Mouse (Mus musculus): Measurements from ENCODE around the gene Ephb4. TPM values are rescaled to one million over a fixed set of nuclear protein-coding genes. Genes with fewer than 3 reads are reported as not detected.

The Ephb4 gene
- polyA plus RNA-seq (2012): 0.04 and 0.07 TPM in 2 replicates

- Histone ChIP-seq H3K4me1 (ENCODE audit: control insufficient read depth) (no peaks in the 10 kb centered on the region), H3K4me3 (replicated peaks) (peak within 1 kb of the TSS; percentile 56), H3K27me3 (ENCODE audit: control insufficient read depth) (peaks cover 61% of the 10 kb centered on the region), H3K9me3 (ENCODE audit: control insufficient read depth, low read length) (no peaks in the 10 kb centered on the region), H3K36me3 (ENCODE audit: control insufficient read depth) (peaks cover 5% of the 10 kb centered on the region; the same call in 1 of the 2 replicates)
- TF ChIP-seq TAL1 (IDR thresholded peaks at IDR 0.05; ENCODE audit: low read length): no peak
- no peak for TF ChIP-seq GATA1 (IDR thresholded peaks at IDR 0.05; ENCODE audit: low read length)
These were observed at the start of gene Ephb4 for GRCm38 (mm10) chr5:137349384-137350204. Gene Ephb4, plus strand, starts transcription at chr5:137350109.

DNA sequence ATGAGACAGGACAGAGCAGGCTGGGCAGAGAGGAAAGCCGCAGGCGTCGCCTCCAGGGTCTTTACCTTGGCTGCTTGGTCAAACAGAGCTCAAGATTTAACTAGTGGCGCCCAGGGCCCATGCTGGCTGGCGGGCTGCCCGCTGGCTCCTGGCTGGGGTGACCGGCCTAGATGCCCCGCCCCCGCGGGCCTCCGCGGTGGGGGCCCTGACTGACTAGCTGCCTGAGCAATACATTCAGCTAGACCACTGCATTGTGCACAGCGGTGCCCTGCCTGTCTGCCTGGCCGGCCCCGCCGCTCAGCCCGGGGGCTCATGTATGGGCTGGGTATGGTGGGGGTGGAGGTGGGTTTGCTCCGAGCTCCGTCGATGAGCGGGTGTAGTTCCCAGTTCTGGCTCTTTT lies 48.7 kb upstream of the Ephb4 start:
- H3K27me3 ChIP-seq (ENCODE audit: control insufficient read depth): no peaks in the 10 kb centered on the region; the same call in 1 of the 2 replicates
- H3K4me3 ChIP-seq (replicated peaks): no peak overlapping the region
- peaks cover 100% of the 10 kb centered on the region for H3K36me3 ChIP-seq (ENCODE audit: control insufficient read depth)
- peaks cover 63% of the 10 kb centered on the region for H3K4me1 ChIP-seq (ENCODE audit: control insufficient read depth)
- no peaks in the 10 kb centered on the region for H3K9me3 ChIP-seq (ENCODE audit: control insufficient read depth, low read length)
- TF ChIP-seq GATA1 (IDR thresholded peaks at IDR 0.05; ENCODE audit: low read length) (no peak), TAL1 (IDR thresholded peaks at IDR 0.05; ENCODE audit: low read length) (no peak)

DNA sequence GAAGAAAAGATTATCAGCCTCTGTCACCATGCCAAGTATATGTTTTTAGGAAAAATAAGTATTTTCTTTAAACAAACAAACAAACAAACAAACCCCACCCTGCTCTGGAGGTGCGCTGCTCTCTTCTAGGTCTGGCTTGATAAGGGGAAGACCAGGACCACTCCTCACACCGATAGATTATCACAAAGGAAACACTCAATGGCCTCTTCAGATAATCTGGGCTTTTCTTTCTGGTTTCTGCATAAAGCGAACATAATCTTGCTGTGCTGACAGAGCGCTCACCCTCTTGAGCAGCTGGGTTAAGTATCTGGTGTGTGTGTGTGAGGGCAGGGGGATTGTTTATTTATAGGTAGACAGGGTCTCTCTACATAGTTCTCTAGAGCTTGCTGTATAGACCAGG lies 46.3 kb upstream of the Ephb4 start:
- Histone ChIP-seq H3K27me3 (ENCODE audit: control insufficient read depth) (no peaks in the 10 kb centered on the region), H3K4me1 (ENCODE audit: control insufficient read depth) (peaks cover 68% of the 10 kb centered on the region), H3K4me3 (replicated peaks) (no peak overlapping the region), H3K9me3 (ENCODE audit: control insufficient read depth, low read length) (peaks cover 3% of the 10 kb centered on the region), H3K36me3 (ENCODE audit: control insufficient read depth) (peaks cover 81% of the 10 kb centered on the region)
- no peak for TF ChIP-seq GATA1 (IDR thresholded peaks at IDR 0.05; ENCODE audit: low read length)
- TF ChIP-seq TAL1 (IDR thresholded peaks at IDR 0.05; ENCODE audit: low read length): no peak

GRCm38 (mm10) chr5:137304165-137304564 lies 45.7 kb upstream of the Ephb4 start:
- Histone ChIP-seq H3K9me3 (ENCODE audit: control insufficient read depth, low read length) (peaks cover 5% of the 10 kb centered on the region), H3K27me3 (ENCODE audit: control insufficient read depth) (no peaks in the 10 kb centered on the region), H3K4me1 (ENCODE audit: control insufficient read depth) (peaks cover 72% of the 10 kb centered on the region), H3K4me3 (replicated peaks) (peak overlapping the region; percentile 94), H3K36me3 (ENCODE audit: control insufficient read depth) (peaks cover 81% of the 10 kb centered on the region)
- TF ChIP-seq TAL1 (IDR thresholded peaks at IDR 0.05; ENCODE audit: low read length) (no peak), GATA1 (IDR thresholded peaks at IDR 0.05; ENCODE audit: low read length) (no peak)

DNA sequence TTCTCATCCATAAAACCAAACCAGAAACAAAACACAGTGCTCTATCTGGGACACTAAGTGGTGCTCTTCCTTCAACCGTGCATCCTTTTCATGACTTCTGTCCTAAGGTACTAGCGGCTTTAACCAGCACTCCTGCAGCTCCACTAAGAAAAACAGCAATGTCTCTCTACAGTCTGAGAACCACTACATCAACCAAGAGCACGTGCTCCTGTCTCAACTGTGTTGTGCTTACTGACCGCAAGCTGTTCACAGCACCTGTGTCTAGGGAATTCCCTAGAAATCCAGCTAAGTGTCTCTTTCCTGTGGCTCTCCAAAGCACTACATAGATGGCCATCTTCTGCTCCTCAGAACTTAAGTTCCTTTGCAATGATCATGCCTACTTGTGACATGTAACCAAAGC lies 45.1 kb upstream of the Ephb4 start:
- no peaks in the 10 kb centered on the region for H3K27me3 ChIP-seq (ENCODE audit: control insufficient read depth)
- H3K4me1 ChIP-seq (ENCODE audit: control insufficient read depth): peaks cover 69% of the 10 kb centered on the region
- TF ChIP-seq TAL1 (IDR thresholded peaks at IDR 0.05; ENCODE audit: low read length): no peak
- no peak for TF ChIP-seq GATA1 (IDR thresholded peaks at IDR 0.05; ENCODE audit: low read length)
- H3K9me3 ChIP-seq (ENCODE audit: control insufficient read depth, low read length): peaks cover 5% of the 10 kb centered on the region
- H3K4me3 ChIP-seq (replicated peaks): peak overlapping the region; percentile 94
- peaks cover 81% of the 10 kb centered on the region for H3K36me3 ChIP-seq (ENCODE audit: control insufficient read depth)

GRCm38 (mm10) chr5:137305822-137306221 lies 44.1 kb upstream of the Ephb4 start:
- Histone ChIP-seq H3K4me1 (ENCODE audit: control insufficient read depth) (peaks cover 67% of the 10 kb centered on the region), H3K36me3 (ENCODE audit: control insufficient read depth) (peaks cover 80% of the 10 kb centered on the region), H3K4me3 (replicated peaks) (peak overlapping the region; percentile 94), H3K9me3 (ENCODE audit: control insufficient read depth, low read length) (peaks cover 5% of the 10 kb centered on the region), H3K27me3 (ENCODE audit: control insufficient read depth) (no peaks in the 10 kb centered on the region)
- no peak for TF ChIP-seq GATA1 (IDR thresholded peaks at IDR 0.05; ENCODE audit: low read length)
- TF ChIP-seq TAL1 (IDR thresholded peaks at IDR 0.05; ENCODE audit: low read length): no peak

DNA sequence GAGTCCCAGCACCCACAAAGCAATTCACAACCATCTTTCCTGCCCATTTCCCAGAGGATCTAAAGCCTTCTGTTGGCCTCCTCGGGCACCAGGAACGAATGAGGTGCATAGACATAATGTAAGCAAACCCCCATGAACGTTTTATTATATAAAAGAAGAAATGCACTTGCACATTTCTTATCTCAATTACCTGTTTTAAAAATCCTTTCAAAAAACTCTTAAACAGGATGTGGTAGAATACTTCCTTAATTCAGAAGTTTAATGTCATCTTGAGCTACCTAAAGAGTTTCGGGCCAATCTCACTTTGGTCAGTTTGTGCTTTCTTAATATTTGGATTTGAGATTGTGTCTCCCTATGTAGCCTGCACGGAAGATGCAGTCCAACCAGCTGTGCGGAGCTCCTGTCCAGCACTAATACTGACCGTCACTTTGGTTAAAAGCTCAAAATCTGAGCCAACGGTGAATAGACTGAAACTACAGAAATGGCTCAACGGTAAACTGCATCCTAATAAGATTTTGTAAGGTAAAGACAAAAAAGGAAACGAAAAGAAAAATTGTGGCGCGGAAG lies 43.4 kb upstream of the Ephb4 start:
- no peak for TF ChIP-seq TAL1 (IDR thresholded peaks at IDR 0.05; ENCODE audit: low read length)
- TF ChIP-seq GATA1 (IDR thresholded peaks at IDR 0.05; ENCODE audit: low read length): no peak
- H3K4me3 ChIP-seq (replicated peaks): peak overlapping the region; percentile 94
- H3K9me3 ChIP-seq (ENCODE audit: control insufficient read depth, low read length): peaks cover 5% of the 10 kb centered on the region
- peaks cover 73% of the 10 kb centered on the region for H3K36me3 ChIP-seq (ENCODE audit: control insufficient read depth)
- no peaks in the 10 kb centered on the region for H3K27me3 ChIP-seq (ENCODE audit: control insufficient read depth)
- H3K4me1 ChIP-seq (ENCODE audit: control insufficient read depth): peaks cover 63% of the 10 kb centered on the region

DNA sequence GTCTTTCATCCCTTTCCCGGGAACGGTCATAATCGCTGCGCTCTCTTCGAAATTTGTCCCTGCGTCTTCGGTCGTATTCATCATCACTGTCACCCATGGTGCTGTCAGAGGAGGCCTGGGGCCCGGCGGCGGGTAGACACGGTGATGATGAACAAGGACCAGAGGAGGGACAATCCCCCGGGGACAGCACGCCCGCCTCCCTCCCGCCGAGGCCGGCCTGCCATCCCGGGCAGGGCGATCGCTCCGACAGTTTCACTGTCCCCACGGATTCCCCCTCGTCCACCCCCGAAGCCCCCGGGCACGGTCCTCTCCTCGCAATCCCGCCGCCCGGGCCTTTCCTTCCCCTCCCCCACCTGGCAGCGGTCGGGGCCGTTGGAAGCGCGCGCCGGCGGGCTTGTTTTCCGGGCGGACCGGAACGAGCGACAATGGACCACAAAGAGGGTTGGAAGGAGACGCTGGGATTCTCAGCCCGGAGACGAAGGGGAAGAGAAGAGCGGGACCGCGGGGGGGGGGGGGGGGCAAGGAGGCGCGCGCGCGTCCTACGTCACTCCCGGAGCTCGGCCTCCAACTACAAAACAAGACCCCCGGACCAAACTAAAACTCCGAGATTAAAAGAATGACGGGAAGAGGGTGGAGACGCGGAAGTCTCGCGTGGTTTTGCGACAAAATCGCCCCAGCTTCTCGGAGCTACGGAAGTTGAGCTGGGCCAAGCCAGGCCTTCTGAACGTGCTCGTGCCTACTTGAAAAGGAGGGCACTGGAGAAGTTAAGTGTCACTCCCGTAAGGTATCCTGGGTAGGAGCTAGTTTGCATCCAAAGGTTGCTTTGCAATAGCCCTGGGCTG lies 42.6 kb upstream of the Ephb4 start, which contains the start of gene Srrt:
Srrt (minus strand) TSS at position 604 of the 842 bp plus-strand sequence.
- Histone ChIP-seq H3K9me3 (ENCODE audit: control insufficient read depth, low read length) (peaks cover 5% of the 10 kb centered on the region), H3K4me1 (ENCODE audit: control insufficient read depth) (peaks cover 64% of the 10 kb centered on the region), H3K27me3 (ENCODE audit: control insufficient read depth) (no peaks in the 10 kb centered on the region), H3K36me3 (ENCODE audit: control insufficient read depth) (peaks cover 68% of the 10 kb centered on the region), H3K4me3 (replicated peaks) (peak within 1 kb of the TSS; percentile 94)
- no peak for TF ChIP-seq GATA1 (IDR thresholded peaks at IDR 0.05; ENCODE audit: low read length)
- TF ChIP-seq TAL1 (IDR thresholded peaks at IDR 0.05; ENCODE audit: low read length): no peak
